Mouse (Mus musculus) ES-Bruce4 (cell line): ENCODE results near the gene Btnl2.
"Not testable (repeated sequence)": the region's sequence is repeated elsewhere in the genome, so short reads cannot be mapped to it uniquely, and the experiment has no call there.

Source experiments
- CTCF ChIP-seq: IDR thresholded peaks from one replicate; pipeline ENCODE4 v1.8.1; 2011; ENCODE audit warnings: low read depth, low read length
- POLR2A ChIP-seq: IDR thresholded peaks from one replicate; pipeline ENCODE4 v1.8.1; 2011; ENCODE audit warnings: low read length; ENCODE audit not compliant: insufficient read depth

DNA sequence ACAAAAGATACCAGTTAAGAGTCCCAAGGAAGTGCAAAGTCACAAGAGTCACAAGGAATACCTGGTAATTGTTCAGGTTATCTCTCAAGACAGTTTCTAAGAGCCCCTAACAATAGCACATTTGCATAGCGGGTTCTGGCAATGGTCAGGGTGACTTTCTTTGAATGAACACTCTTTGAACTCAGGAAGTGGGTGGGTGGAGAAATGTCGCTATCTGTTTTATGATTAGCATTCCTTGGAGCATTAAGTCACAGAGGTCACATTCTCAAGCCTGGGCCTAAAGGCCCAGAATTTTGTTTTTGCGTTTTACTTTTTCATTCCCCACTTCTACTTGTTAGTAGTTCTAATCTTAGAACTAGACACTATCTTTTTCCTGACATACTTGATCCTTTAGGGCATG is 44.1 kb upstream of the Btnl2 start:
- not testable (repeated sequence) for TF ChIP-seq CTCF, POLR2A
